Mouse (Mus musculus) inflammation-experienced regulatory T-cells, adult 6 months (primary cell): ENCODE measurements around the gene Lamtor4. TPM values are rescaled to one million over a fixed set of nuclear protein-coding genes. Genes with fewer than 3 reads are reported as not detected.
"Not testable (repeated sequence)": the region's sequence is repeated elsewhere in the genome, so short reads cannot be mapped to it uniquely, and the experiment has no call there.

Experiments used
- ATAC-seq: one replicate; pipeline ENCODE4 v1.8.0; 2017
- polyA plus RNA-seq, 3 experiments: library from polyadenylated mRNA; unstranded; fragments of 100-300 nt; shearing (Covaris generic); gene quantifications; one replicate each; pipeline ENCODE4 v1.2.1; 2017

Gene Lamtor4
- polyA plus RNA-seq: 100 to 1,000 TPM; 113 to 131 (median 127) TPM

GRCm38 (mm10) chr5:138255353-138256093, at the start of gene Lamtor4:
Gene Lamtor4 (plus strand): TSS chr5:138255482.
- peak; percentile 98 for ATAC-seq

GRCm38 (mm10) chr5:138207253-138207652, 48.0 kb upstream of the Lamtor4 start:
- ATAC-seq: no peak

- no peak for ATAC-seq
These were observed 47.4 kb upstream of the Lamtor4 start for GRCm38 (mm10) chr5:138207873-138208272.

GRCm38 (mm10) chr5:138216632-138217031, 38.6 kb upstream of the Lamtor4 start:
- ATAC-seq: not testable (repeated sequence)

- ATAC-seq: no peak
These were observed 35.4 kb upstream of the Lamtor4 start for GRCm38 (mm10) chr5:138219864-138220263.

GRCm38 (mm10) chr5:138222111-138222510, 33.2 kb upstream of the Lamtor4 start:
- no peak for ATAC-seq

- no peak for ATAC-seq
These were observed 32.0 kb upstream of the Lamtor4 start for GRCm38 (mm10) chr5:138223287-138223686.

- no peak for ATAC-seq
These were observed 29.6 kb upstream of the Lamtor4 start, which contains the start of gene Nxpe5 for GRCm38 (mm10) chr5:138225700-138226099. Gene Nxpe5 (plus strand): TSS chr5:138225898.

- ATAC-seq: no peak
These were observed 28.8 kb upstream of the Lamtor4 start for GRCm38 (mm10) chr5:138226491-138226890.

GRCm38 (mm10) chr5:138227367-138227766, 27.9 kb upstream of the Lamtor4 start:
- no peak for ATAC-seq

- no peak for ATAC-seq
These were observed 27.3 kb upstream of the Lamtor4 start for GRCm38 (mm10) chr5:138228026-138228425.

- ATAC-seq: no peak
These were observed 25.8 kb upstream of the Lamtor4 start for GRCm38 (mm10) chr5:138229511-138229910.

GRCm38 (mm10) chr5:138233778-138234177, 21.5 kb upstream of the Lamtor4 start:
- ATAC-seq: no peak

- no peak for ATAC-seq
These were observed 21.1 kb upstream of the Lamtor4 start for GRCm38 (mm10) chr5:138234224-138234623.

- ATAC-seq: no peak
These were observed 13.8 kb upstream of the Lamtor4 start for GRCm38 (mm10) chr5:138241511-138241910.

GRCm38 (mm10) chr5:138251144-138251543, 4.1 kb upstream of the Lamtor4 start:
- no peak for ATAC-seq

GRCm38 (mm10) chr5:138253061-138253460, 2.2 kb upstream of the Lamtor4 start:
- no peak for ATAC-seq

- ATAC-seq: no peak
These were observed 799 bp downstream of the Lamtor4 start for GRCm38 (mm10) chr5:138256094-138256467.

- ATAC-seq: peak; percentile 49
These were observed 1.8 kb downstream of the Lamtor4 start for GRCm38 (mm10) chr5:138256966-138257584.

GRCm38 (mm10) chr5:138257585-138257978, 2.3 kb downstream of the Lamtor4 start:
- ATAC-seq: no peak

GRCm38 (mm10) chr5:138258078-138258477, 2.8 kb downstream of the Lamtor4 start:
- ATAC-seq: no peak

GRCm38 (mm10) chr5:138258542-138258941, 3.3 kb downstream of the Lamtor4 start:
- no peak for ATAC-seq

GRCm38 (mm10) chr5:138258993-138259392, 3.7 kb downstream of the Lamtor4 start:
- ATAC-seq: no peak

GRCm38 (mm10) chr5:138260051-138260450, 4.8 kb downstream of the Lamtor4 start:
- no peak for ATAC-seq
